Mouse (Mus musculus): ENCODE data around the gene Nme9. TPM values are rescaled to one million over a fixed set of nuclear protein-coding genes. Genes with fewer than 3 reads are reported as not detected.
A peak's percentile ranks its signal among the peaks of the same experiment; 100 is the strongest.

Nme9 gene
- total RNA-seq, 2 experiments from 2014 or later, result 0.50 TPM; not detected in 1

DNA sequence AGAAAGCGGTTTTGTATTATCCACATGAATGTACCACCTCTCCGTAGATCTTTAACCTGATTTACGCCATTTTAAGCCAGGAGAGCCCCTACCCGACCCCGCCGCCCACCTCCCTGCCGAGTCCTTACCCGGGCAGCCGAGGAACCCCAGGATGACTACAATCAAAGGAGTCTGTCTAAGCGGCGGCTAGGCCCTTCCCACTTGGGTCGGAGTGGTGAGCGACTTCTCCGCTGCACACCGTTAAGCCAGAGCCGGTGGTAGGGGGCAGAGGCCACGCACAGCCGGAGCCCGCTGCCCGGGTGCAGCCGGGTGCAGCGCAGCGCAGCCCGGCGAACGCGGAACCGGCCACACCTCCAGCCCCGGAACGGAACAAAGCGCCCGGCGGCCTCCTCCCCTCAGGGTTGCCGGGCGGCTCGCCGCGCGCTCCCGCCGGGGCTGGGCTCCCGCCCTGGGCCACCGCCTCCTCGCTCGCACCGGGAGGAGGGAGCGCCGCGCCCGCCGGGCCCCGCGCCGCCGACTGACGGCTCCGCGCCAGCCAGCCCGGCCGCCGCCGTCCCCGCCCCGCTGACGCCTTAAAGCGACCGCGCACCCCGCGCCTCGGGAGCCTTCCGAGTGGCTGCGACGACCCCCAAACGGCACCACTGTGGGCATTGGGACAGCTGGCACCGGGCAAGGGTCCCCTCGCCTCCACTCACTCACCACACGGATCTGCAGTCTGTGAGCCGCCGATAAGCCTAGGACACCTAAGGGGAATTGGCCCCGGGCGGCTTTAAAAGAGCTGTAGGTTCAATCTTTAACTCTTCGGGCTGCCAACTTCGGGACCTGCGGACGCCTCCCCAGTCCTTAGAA, 14.9 kb upstream of the Nme9 start:
- DNase-seq, result peak; percentile 83 to 91
- intact Hi-C loops (cut with DNase I), result loop anchor here (5.0 kb wide), 2 partner anchors 59 to 194 kb away; partner anchors contain the start of gene Cep70

DNA sequence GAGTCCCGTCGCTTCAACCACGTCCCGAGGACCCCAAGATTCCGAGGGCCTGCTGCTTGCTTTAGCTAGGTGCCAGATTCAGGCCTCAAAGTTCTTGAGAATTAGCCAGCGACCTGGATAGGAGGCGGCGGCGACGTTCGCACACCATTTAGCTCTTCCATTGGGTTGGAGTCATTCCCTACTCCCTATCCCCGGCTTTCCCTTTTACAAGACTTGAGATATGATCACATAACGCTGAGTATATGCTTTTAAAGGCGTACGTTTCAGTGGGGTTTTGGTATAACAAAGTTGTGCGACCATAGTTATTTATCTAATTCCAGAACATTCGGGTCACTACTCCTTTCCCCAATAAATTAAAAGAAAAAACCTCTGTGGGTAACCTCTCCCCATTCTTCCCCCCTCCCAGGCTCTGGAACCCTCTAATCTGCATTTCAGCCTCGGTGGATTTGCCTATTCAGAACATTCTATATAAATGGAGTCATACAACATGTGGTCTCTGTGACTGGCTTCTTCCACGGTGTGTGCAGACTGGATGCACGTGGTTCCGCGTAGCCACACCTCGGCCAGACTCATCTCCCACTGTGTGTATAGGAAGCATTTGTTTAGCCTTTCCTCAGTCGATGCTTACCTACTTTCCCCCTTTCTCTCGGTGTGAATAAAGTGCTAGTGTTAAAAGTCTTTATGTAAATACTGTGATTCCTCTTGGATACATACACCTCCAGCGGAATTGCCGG, 14.1 kb upstream of the Nme9 start, which contains the start of gene Mras:
TSS of gene Mras (minus strand) at position 351 of the 734 bp plus-strand sequence.
- DNase-seq, result no peak
- intact Hi-C loops (cut with DNase I), result loop anchor here (5.0 kb wide), 2 partner anchors 60 to 195 kb away; partner anchors contain the start of gene Cep70

- no peak for DNase-seq
- intact Hi-C loops (cut with DNase I), result loop anchor here (5.0 kb wide), 2 partner anchors 61 to 196 kb away; partner anchors contain the start of gene Cep70
These were observed 13.3 kb upstream of the Nme9 start for GRCm38 (mm10) chr9:99437781-99438565.

DNA sequence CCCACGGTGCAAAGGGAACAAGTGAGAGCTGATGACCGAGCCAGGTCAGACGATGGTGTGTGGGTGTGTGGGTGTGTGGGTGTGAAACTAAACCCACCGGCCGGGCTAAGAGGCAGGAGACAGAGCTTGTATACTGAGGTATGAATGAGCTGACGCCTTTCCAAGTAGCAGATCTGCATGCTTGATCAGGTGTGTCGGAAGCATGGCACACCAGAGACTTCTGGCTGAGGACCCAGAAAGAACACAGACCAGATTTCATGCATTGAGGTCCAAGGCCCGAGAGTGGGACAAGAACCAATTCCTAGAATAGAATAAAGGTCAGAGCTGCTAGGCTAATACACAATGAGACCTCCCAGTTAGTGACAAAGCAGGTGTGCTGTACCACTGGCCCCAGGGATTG, 12.2 kb upstream of the Nme9 start:
- DNase-seq, result no peak
- intact Hi-C loops (cut with DNase I), result loop anchor here (5.0 kb wide), 2 partner anchors 62 to 197 kb away; partner anchors contain the start of gene Cep70

- intact Hi-C loops (cut with DNase I), result no loop called here
- no peak for DNase-seq
These were observed 10.3 kb upstream of the Nme9 start for GRCm38 (mm10) chr9:99440941-99441340.

GRCm38 (mm10) chr9:99441647-99442433, 9.4 kb upstream of the Nme9 start:
- DNase-seq, result no peak
- intact Hi-C loops (cut with DNase I), result no loop called here

DNA sequence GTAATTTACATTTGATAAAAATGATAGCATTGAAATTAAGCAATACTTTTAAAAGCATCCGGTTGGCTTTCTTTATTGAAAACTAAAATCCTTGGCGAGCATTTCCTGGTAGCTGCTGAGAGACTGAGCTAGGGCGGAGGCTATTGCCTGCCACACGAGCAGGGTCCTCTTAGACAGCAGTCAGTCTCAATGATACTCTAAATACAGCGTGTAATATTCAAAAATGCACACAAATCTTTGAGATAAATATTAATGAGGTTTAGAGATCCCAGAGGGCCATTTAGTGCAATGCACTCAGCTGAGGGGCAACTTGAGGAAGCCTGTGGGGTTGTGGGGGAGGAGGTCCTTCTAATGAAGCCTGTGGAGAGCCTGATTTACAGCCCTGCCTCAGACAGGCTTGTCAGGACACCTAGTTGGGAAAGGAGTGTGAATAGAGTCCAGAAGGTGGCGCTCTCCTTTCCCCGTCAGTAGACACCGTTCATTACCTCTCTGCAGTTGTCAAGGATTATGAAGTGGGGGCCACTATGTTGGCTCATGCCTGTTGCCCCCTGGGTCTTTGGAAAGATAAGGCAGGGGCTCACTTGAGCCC, 6.6 kb upstream of the Nme9 start:
- no peak for DNase-seq
- intact Hi-C loops (cut with DNase I), result no loop called here

GRCm38 (mm10) chr9:99446259-99446658, 5.0 kb upstream of the Nme9 start:
- no peak for DNase-seq
- intact Hi-C loops (cut with DNase I), result no loop called here

DNA sequence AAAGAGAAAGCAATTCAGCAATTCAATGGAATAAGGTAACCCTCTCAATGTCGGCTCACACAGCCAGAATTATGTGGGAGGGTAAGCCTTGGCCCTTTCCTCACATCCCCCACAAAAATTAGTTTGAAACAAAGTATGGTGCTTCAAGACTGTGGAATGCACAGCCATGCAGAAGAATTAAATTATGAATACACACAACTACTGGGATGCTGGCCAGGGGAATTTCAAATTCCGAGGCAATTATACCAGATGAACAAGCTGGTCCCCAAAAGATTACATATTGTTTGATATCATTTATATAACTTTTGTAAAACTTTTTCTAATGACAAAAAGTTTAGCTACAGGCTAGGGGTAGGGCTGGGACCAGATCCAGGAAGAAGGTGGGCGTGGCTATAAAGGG, 4.0 kb upstream of the Nme9 start:
- intact Hi-C loops (cut with DNase I), result no loop called here
- DNase-seq, result no peak

- DNase-seq, result peak; percentile 7 to 25
- intact Hi-C loops (cut with DNase I), result loop anchor here (2.0 to 10.0 kb wide), 2 partner anchors 215 to 387 kb away; no protein-coding TSS in a partner anchor
These were observed 1.2 kb upstream of the Nme9 start for GRCm38 (mm10) chr9:99449886-99450647.

- no peak for DNase-seq
- intact Hi-C loops (cut with DNase I), result loop anchor here (10.0 kb wide), 1 partner anchor 211 kb away; no protein-coding TSS in a partner anchor
These were observed 2.9 kb downstream of the Nme9 start for GRCm38 (mm10) chr9:99454211-99454610.

DNA sequence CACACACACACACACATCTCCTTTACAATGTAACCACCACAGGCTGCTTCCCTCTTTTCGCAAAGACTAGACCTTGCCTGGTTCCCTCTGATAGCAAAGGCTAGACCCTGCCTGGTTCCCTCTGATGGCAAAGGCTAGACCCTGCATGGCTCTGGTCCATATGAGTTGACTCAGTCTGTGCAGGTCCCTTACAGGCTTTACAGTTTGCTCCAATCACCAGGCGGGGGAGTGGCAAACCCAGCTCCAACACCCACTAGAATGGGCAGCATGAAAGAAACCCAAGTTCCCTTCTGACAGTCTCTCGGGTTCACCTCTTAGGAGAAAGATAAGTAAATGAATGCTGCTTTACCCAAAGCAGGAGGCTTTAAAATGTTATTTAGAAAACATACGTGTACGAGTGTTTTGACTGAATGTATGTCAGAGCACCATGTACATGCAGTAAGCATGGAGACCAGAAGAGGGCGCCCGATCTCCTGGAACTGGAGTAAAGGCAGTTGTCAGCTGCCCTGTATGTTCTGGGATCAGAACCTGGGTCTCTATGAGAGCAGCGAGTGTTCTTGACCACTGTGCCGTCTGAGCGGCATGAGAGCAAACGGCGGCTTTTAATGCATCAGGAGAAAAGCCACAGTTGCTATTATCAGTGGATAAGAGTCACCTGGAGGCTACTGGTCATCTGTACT, 7.4 kb downstream of the Nme9 start:
- DNase-seq, result peak; percentile 43 to 60
- intact Hi-C loops (cut with DNase I), result loop anchor here (5.0 to 10.0 kb wide), 2 partner anchors 124 to 206 kb away; no protein-coding TSS in a partner anchor

GRCm38 (mm10) chr9:99459730-99460129, 8.5 kb downstream of the Nme9 start:
- no peak for DNase-seq
- intact Hi-C loops (cut with DNase I), result loop anchor here (5.0 to 10.0 kb wide), 2 partner anchors 123 to 205 kb away; no protein-coding TSS in a partner anchor

DNA sequence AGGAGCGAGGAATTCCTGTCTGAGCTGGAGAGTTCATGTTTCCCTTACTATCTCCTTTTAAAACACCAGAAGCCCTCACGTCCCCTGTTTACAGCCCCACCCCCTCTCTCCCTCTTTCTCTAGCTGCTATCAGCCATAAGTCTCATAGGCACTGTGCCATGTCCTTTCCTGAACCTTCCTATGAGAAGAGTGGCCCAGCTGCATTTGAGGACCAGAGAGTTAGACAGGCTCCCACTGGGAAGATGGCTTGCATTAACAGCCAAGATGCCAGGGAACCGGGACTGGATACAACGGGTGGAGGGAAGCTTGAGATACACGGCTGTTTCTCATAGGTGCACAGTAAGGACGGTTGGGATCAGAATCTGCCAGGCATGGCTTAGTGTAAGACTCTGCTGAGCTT, 13.6 kb downstream of the Nme9 start:
- intact Hi-C loops (cut with DNase I), result no loop called here
- DNase-seq, result no peak

- intact Hi-C loops (cut with DNase I), result no loop called here
These were observed 17.3 kb downstream of the Nme9 start for GRCm38 (mm10) chr9:99468572-99468971.

DNA sequence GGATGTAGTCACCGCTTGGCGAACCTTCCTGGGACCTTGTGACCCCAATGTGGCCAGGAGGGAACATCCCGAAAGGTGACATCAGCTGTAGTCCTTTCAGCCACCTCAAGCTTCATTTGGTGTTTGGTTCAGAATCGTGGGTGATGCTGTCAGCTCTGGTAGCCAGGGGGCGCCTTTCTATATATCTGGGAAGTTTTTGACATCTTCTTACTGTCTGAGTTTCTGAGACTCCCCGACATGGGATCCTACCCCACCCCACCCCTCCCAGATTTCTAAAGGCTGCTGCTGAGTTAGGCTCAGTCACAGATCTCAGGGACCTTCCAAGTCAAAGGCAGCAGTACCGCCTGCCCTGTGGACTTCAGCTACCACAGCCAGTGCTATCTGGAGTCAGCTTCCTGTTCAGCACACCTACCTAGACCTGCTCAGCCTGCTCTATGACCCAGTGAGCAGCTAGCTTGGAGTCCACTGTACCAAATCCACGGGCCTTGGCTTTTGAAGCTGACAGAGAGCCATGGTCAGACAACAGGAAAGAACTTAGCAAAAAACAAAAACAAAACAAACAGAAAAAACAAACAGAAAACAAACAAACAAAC, 18.5 kb downstream of the Nme9 start:
- peak in 1 of 2 experiments; percentile 14 for DNase-seq
- intact Hi-C loops (cut with DNase I), result no loop called here

More at GRCm38 (mm10) chr9:99468572-99468971, 17.3 kb downstream of the Nme9 start:
- DNase-seq, result no peak

Measured in heart, postnatal 14 days (tissue).